Mouse (Mus musculus) hindbrain, embryonic 13.5 days (tissue): ENCODE results near the gene Ebna1bp2. TPM values are rescaled to one million over a fixed set of nuclear protein-coding genes. Genes with fewer than 3 reads are reported as not detected.

Experiments used
- ATAC-seq: fragments of 200-750 bp; cut with Nextera tagmentation; 2 replicates; pipeline ENCODE4 v1.8.0; 2017; ENCODE audit warnings: moderate TSS enrichment; ENCODE audit not compliant: low FRiP score
- H3K27ac ChIP-seq: fragments of 300-500 bp; sonication (generic); 2 replicates; pipeline ENCODE4 v1.5.1; 2015; ENCODE audit warnings: inconsistent platforms, mild to moderate bottlenecking, moderate library complexity
- H3K27me3 ChIP-seq: fragments of 300-500 bp; sonication (generic); 2 replicates; pipeline ENCODE4 v1.6.1; 2015; ENCODE audit warnings: mild to moderate bottlenecking, inconsistent platforms
- H3K36me3 ChIP-seq: fragments of 300-500 bp; sonication (generic); 2 replicates; pipeline ENCODE4 v1.6.1; 2015; ENCODE audit warnings: mild to moderate bottlenecking, inconsistent platforms
- H3K4me1 ChIP-seq: fragments of 300-500 bp; sonication (generic); replicated peaks from 2 replicates; pipeline ENCODE4 v1.6.1; 2015; ENCODE audit warnings: inconsistent platforms
- H3K4me2 ChIP-seq: fragments of 300-500 bp; sonication (generic); 2 replicates; pipeline ENCODE4 v1.6.1; 2015; ENCODE audit warnings: inconsistent platforms, mild to moderate bottlenecking, moderate library complexity
- H3K4me3 ChIP-seq: fragments of 300-500 bp; sonication (generic); 2 replicates; pipeline ENCODE4 v1.5.1; 2015; ENCODE audit warnings: mild to moderate bottlenecking, inconsistent platforms
- H3K9ac ChIP-seq: fragments of 300-500 bp; sonication (generic); 2 replicates; pipeline ENCODE4 v1.6.1; 2015; ENCODE audit warnings: mild to moderate bottlenecking, inconsistent platforms
- H3K9me3 ChIP-seq: fragments of 300-500 bp; sonication (generic); 2 replicates; pipeline ENCODE4 v1.6.1; 2016; ENCODE audit warnings: inconsistent platforms
- WGBS: fragments of 180-500 bp; shearing (Covaris S2); methylation state at CpG from one replicate; pipeline ENCODE4 v1.1.7; 2015; 5-methylcytosine and 5-hydroxymethylcytosine counted together
- polyA plus RNA-seq: library from polyadenylated mRNA; unstranded; fragments of >200 nt; fragmentation: Nextera tagmentation; extraction: Ambion mirVana; gene quantifications from 2 replicates; pipeline ENCODE4 v1.2.1, GENCODE M21; 2015

The Ebna1bp2 gene
- polyA plus RNA-seq, 1 experiment from 2014 or later: 121 TPM

DNA sequence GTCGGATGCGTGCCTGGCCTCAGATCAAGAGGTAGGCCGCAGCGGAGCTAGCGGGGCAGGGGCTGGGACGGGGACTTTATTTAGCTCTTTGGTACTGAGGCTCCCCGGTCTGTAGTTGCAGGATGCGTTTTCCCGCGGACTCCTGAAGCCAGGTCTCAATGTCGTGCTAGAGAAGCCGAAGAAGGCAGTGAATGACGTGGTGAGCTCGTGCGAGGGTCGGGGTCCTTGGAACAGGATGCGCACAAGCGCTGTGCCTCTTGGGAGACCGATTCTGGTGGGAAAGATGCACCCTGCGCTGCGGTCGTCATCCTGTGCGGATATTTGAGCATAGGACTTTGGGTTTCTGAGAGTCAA lies 345 bp downstream of the Ebna1bp2 start:
- peak overlapping the region; percentile 40; the same call in 1 of the 2 replicates for H3K27ac ChIP-seq
- H3K9ac ChIP-seq: peak overlapping the region; percentile 79
- H3K36me3 ChIP-seq: peaks cover 33% of the 10 kb centered on the region
- H3K4me1 ChIP-seq: peaks cover 11% of the 10 kb centered on the region
- peak overlapping the region; percentile 64 for H3K4me3 ChIP-seq
- peak overlapping the region; percentile 78 for H3K4me2 ChIP-seq
- H3K27me3 ChIP-seq: no peaks in the 10 kb centered on the region
- WGBS: under 1% methylated on average over 23 of the region's 23 CpGs
- peaks cover 7% of the 10 kb centered on the region; the same call in 1 of the 2 replicates for H3K9me3 ChIP-seq
- no peak; the same call in none of the 2 replicates for ATAC-seq

DNA sequence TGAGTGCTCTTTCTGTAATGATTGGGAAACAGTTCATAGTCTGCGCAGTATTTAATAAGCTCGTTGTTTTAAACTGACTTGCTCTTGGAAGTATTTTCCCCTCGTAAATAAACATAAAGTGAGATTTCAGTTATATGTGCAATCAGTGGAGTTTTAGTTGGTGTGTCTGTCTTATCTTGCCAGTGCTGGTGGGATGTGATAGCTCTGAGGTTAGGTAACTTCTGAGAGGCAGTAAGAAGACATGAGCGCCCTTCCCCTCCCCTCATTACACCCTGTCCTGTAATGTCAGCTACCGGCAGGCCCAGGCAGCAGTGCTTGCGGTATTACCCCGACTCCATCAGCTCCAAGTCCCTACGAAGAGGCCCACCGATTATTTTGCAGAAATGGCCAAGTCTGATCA lies 1.2 kb downstream of the Ebna1bp2 start:
- Histone ChIP-seq H3K9ac (peak overlapping the region; percentile 79; the same call in 1 of the 2 replicates), H3K9me3 (peaks cover 7% of the 10 kb centered on the region; the same call in 1 of the 2 replicates), H3K4me3 (peak overlapping the region; percentile 64), H3K27ac (no peak overlapping the region), H3K4me2 (peak overlapping the region; percentile 78), H3K4me1 (peaks cover 11% of the 10 kb centered on the region), H3K27me3 (no peaks in the 10 kb centered on the region), H3K36me3 (peaks cover 41% of the 10 kb centered on the region)
- 92% methylated on average over 9 of the region's 9 CpGs for WGBS
- no peak for ATAC-seq

GRCm38 (mm10) chr4:118630261-118630660 lies 9.7 kb downstream of the Ebna1bp2 start:
- H3K36me3 ChIP-seq: peaks cover 74% of the 10 kb centered on the region
- no peaks in the 10 kb centered on the region for H3K27me3 ChIP-seq
- H3K4me1 ChIP-seq: no peaks in the 10 kb centered on the region
- no peak overlapping the region for H3K4me3 ChIP-seq
- ATAC-seq: no peak
- H3K9me3 ChIP-seq: no peaks in the 10 kb centered on the region
- 77% methylated on average over 5 of the region's 5 CpGs for WGBS
- H3K9ac ChIP-seq: no peak overlapping the region
- no peak overlapping the region for H3K4me2 ChIP-seq
- no peak overlapping the region for H3K27ac ChIP-seq

GRCm38 (mm10) chr4:118642346-118643190 lies 22.0 kb downstream of the Ebna1bp2 start:
- Histone ChIP-seq H3K4me1 (peaks cover 10% of the 10 kb centered on the region), H3K9ac (no peak overlapping the region; the same call in 1 of the 2 replicates), H3K27me3 (no peaks in the 10 kb centered on the region), H3K4me3 (no peak overlapping the region), H3K4me2 (no peak overlapping the region), H3K9me3 (no peaks in the 10 kb centered on the region), H3K36me3 (no peaks in the 10 kb centered on the region), H3K27ac (no peak overlapping the region)
- ATAC-seq: peak; percentile 63; the same call in 1 of the 2 replicates
- 51% methylated on average over 20 of the region's 20 CpGs for whole genome bisulfite sequencing

DNA sequence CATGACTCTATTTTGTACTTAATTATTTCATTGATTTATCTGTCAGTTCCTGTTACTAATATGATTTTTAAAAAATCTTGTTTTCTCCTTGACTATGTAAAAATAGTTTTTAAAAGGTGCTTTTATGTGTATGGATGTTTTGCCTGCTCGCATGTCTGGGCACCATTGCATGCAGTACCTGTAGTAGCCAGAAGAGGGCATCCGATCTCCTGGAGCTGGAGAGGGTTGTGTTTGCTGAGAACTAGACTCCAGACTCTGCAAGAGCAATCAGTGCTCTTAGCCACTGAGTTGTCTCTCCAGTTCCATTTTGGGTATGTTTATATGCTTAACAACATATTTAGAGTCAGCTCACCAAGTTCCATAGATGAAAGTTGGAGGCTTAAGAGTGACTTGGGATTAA lies 24.6 kb downstream of the Ebna1bp2 start:
- 13% methylated on average over 2 of the region's 2 CpGs for WGBS
- ATAC-seq: no peak
- no peak overlapping the region for H3K4me2 ChIP-seq
- no peaks in the 10 kb centered on the region for H3K36me3 ChIP-seq
- no peaks in the 10 kb centered on the region for H3K9me3 ChIP-seq
- no peak overlapping the region for H3K4me3 ChIP-seq
- H3K9ac ChIP-seq: no peak overlapping the region
- no peaks in the 10 kb centered on the region for H3K27me3 ChIP-seq
- H3K4me1 ChIP-seq: peaks cover 10% of the 10 kb centered on the region
- H3K27ac ChIP-seq: no peak overlapping the region

- Histone ChIP-seq H3K36me3 (no peaks in the 10 kb centered on the region), H3K9me3 (no peaks in the 10 kb centered on the region), H3K4me1 (no peaks in the 10 kb centered on the region), H3K27ac (no peak within 1 kb of the TSS), H3K9ac (no peak within 1 kb of the TSS), H3K4me3 (no peak within 1 kb of the TSS), H3K4me2 (no peak within 1 kb of the TSS), H3K27me3 (no peaks in the 10 kb centered on the region)
- ATAC-seq: no peak
These were observed 38.1 kb downstream of the Ebna1bp2 start, which contains the start of gene Olfr62 for GRCm38 (mm10) chr4:118658652-118659051. Olfr62 (plus strand) TSS chr4:118658952.

Other genes with a start within 250 kb of the Ebna1bp2 start
- 10.6 and 10.9 TPM in 2 replicates for gene Szt2, start 211.5 kb upstream of the Ebna1bp2 start, polyA plus RNA-seq
- gene Med8, start 211.5 kb upstream of the Ebna1bp2 start, polyA plus RNA-seq: 118 and 124 TPM in 2 replicates
- gene Elovl1, start 192.7 kb upstream of the Ebna1bp2 start, polyA plus RNA-seq: 32.9 and 33.3 TPM in 2 replicates
- gene Cdc20, start 183.4 kb upstream of the Ebna1bp2 start, polyA plus RNA-seq: 56.1 and 66.8 TPM in 2 replicates
- gene Mpl, start 163.3 kb upstream of the Ebna1bp2 start, polyA plus RNA-seq: 0.26 and 0.32 TPM in 2 replicates
- 17.7 and 18.7 TPM in 2 replicates for gene Tie1, start 130.7 kb upstream of the Ebna1bp2 start, polyA plus RNA-seq
- gene 2610528J11Rik, start 93.8 kb upstream of the Ebna1bp2 start, polyA plus RNA-seq: not detected in 2 replicates
- gene Tmem125, start 76.8 kb upstream of the Ebna1bp2 start, polyA plus RNA-seq: 0.12 and 0.13 TPM in 2 replicates
- gene Cfap57, start within 50 bp of the Ebna1bp2 start, polyA plus RNA-seq: 1.3 and 2.3 TPM in 2 replicates
- gene Olfr62, start 38.2 kb downstream of the Ebna1bp2 start, polyA plus RNA-seq: not detected in 2 replicates
- gene Olfr1342, start 72.0 kb downstream of the Ebna1bp2 start, polyA plus RNA-seq: not detected in 2 replicates
- not detected in 2 replicates for gene Olfr1341, start 82.7 kb downstream of the Ebna1bp2 start, polyA plus RNA-seq
- gene Olfr1340, start 99.3 kb downstream of the Ebna1bp2 start, polyA plus RNA-seq: not detected in 2 replicates
- gene Olfr1339, start 111.4 kb downstream of the Ebna1bp2 start, polyA plus RNA-seq: not detected in 2 replicates
- not detected in 2 replicates for gene Olfr1338, start 137.9 kb downstream of the Ebna1bp2 start, polyA plus RNA-seq
- gene Olfr1337, start 161.8 kb downstream of the Ebna1bp2 start, polyA plus RNA-seq: not detected in 2 replicates
- gene Olfr1335, start 189.1 kb downstream of the Ebna1bp2 start, polyA plus RNA-seq: not detected in 2 replicates
- gene Olfr1333, start 215.5 kb downstream of the Ebna1bp2 start, polyA plus RNA-seq: not detected in 2 replicates
- gene Olfr1331, start 243.8 kb downstream of the Ebna1bp2 start, polyA plus RNA-seq: not detected in 2 replicates